ENCODE assay signal across 11 mouse cellular contexts in the genomic region with DNA sequence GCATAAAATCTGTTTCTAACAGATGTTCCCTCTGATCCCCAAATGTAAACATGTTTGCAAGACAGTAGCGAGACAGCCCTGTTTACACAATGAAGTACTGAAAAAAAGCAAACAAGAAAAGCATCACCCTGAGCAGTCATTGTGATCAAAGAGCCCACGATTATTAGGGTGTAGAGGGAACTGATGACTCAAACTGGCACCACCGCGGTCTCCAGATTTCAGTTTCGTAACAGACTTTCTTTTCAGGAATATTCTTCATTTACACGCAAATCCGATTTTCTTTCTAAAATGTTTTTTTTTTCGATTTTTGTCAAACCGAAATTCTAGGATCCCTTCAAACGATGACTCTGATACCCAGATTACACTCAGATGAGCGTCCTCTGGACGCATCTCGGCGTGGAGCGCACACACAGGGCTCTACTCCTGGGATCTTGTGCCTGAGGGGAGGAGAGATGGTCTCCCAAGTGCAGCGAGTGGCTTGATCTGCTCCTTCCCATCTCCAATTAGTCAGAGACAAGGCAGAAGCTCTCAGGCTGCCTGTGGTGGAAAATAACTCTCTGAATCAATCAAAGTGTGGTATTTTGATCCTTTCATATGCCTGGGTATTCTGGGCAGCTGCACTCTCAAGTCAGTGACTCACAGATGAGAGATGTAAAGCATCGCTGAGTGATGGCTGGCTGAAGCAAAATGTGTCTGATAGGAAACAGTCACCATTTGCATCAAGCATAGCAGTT.
DNase-seq lines count a peak whose midpoint lies in the region; ATAC-seq and TF ChIP-seq lines count a peak whose summit lies in the region.
"Had no signal": no experiment of that assay in that cellular context is flagged by ENCODE, and none has a peak within 500 bp of the region (broad histone marks: within the 10 kb centered on the region; RNA-seq: fewer than 3 reads in every experiment).

No protein-coding gene starts in this region.

- H3K9ac ChIP-seq in heart, embryonic 12.5 days: 0 out of 2 replicates have a peak overlapping the region, but pooled peaks have one; percentile 31
- no peak overlapping the region for H3K9ac ChIP-seq in heart, adult 2 months (ENCODE audit: low read depth, low read length)
- H3K9ac ChIP-seq in neural tube, embryonic 13.5 days: no peak overlapping the region
- H3K9ac ChIP-seq in neural tube, embryonic 15.5 days (replicated peaks): no peak overlapping the region
- H3K9ac ChIP-seq in stomach, embryonic 16.5 days (ENCODE audit: low read length): no peak overlapping the region

- no peaks in the 10 kb centered on the region for H3K79me2 ChIP-seq in heart, adult 2 months (replicated peaks; ENCODE audit: control insufficient read depth, insufficient read depth, low read length)

- H3K27me3 ChIP-seq in heart, embryonic 12.5 days (replicated peaks): no peaks in the 10 kb centered on the region
- H3K27me3 ChIP-seq in heart, adult 2 months (ENCODE audit: control insufficient read depth, insufficient read depth, low read length): no peaks in the 10 kb centered on the region
- no peaks in the 10 kb centered on the region for H3K27me3 ChIP-seq in neural tube, embryonic 13.5 days
- H3K27me3 ChIP-seq in neural tube, embryonic 15.5 days (replicated peaks): no peaks in the 10 kb centered on the region
- H3K27me3 ChIP-seq in stomach, embryonic 16.5 days (ENCODE audit: control insufficient read depth, insufficient read depth, low read length): no peaks in the 10 kb centered on the region

- DNase-seq in heart, adult 2 months: no peak
- DNase-seq in embryo, embryonic 10 days (ENCODE audit: low spot score): no peak
- no peak for DNase-seq in thymus, postnatal 25 days
- DNase-seq: adrenal gland, postnatal 14 days; cerebellum, adult 9-11 months; lung, postnatal 36 days had no signal

- H3K36me3 ChIP-seq in heart, embryonic 12.5 days: no peaks in the 10 kb centered on the region
- H3K36me3 ChIP-seq in heart, adult 2 months (ENCODE audit: control insufficient read depth, insufficient read depth, low read length): no peaks in the 10 kb centered on the region
- H3K36me3 ChIP-seq in neural tube, embryonic 13.5 days: no peaks in the 10 kb centered on the region
- no peaks in the 10 kb centered on the region for H3K36me3 ChIP-seq in neural tube, embryonic 15.5 days
- no peaks in the 10 kb centered on the region for H3K36me3 ChIP-seq in stomach, embryonic 16.5 days (ENCODE audit: control insufficient read depth, insufficient read depth, low read length)

- peaks cover 25% of the 10 kb centered on the region for H3K4me1 ChIP-seq in heart, embryonic 12.5 days (replicated peaks)
- H3K4me1 ChIP-seq in heart, adult 2 months (ENCODE audit: control insufficient read depth, insufficient read depth, low read length): no peaks in the 10 kb centered on the region
- peaks cover 15% of the 10 kb centered on the region for H3K4me1 ChIP-seq in neural tube, embryonic 13.5 days (replicated peaks)
- H3K4me1 ChIP-seq in neural tube, embryonic 15.5 days: peaks cover 10% of the 10 kb centered on the region; the same call in 1 of the 2 replicates
- H3K4me1 ChIP-seq in embryonic fibroblast, embryonic 13.5 days (ENCODE audit: control insufficient read depth, insufficient read depth, low read length): peaks cover 17% of the 10 kb centered on the region
- peaks cover 9% of the 10 kb centered on the region; the same call in 1 of the 2 replicates for H3K4me1 ChIP-seq in stomach, embryonic 16.5 days (ENCODE audit: control insufficient read depth, insufficient read depth, low read length)

- TF ChIP-seq POLR2A in heart, adult 2 months (IDR thresholded peaks at IDR 0.05; ENCODE audit: insufficient read depth, low read depth, low read length): no peak
- TF ChIP-seq POLR2A in embryonic fibroblast, embryonic 13.5 days (IDR thresholded peaks at IDR 0.05; ENCODE audit: low read depth, low read length): no peak

- no peak for TF ChIP-seq EP300 in heart, adult 2 months (IDR thresholded peaks at IDR 0.05; ENCODE audit: insufficient read depth, low read depth, low read length)

- no peaks in the 10 kb centered on the region for H3K9me3 ChIP-seq in heart, embryonic 12.5 days (replicated peaks)
- H3K9me3 ChIP-seq in neural tube, embryonic 13.5 days: no peaks in the 10 kb centered on the region
- no peaks in the 10 kb centered on the region for H3K9me3 ChIP-seq in neural tube, embryonic 15.5 days (replicated peaks)
- no peaks in the 10 kb centered on the region for H3K9me3 ChIP-seq in stomach, embryonic 16.5 days (replicated peaks; ENCODE audit: control insufficient read depth, low read length)

- ATAC-seq in heart, embryonic 12.5 days (ENCODE audit: insufficient number of reproducible peaks, low FRiP score): no peak
- no peak for ATAC-seq in neural tube, embryonic 13.5 days (ENCODE audit: low read depth)
- no peak for ATAC-seq in neural tube, embryonic 15.5 days (ENCODE audit: low FRiP score)
- ATAC-seq in stomach, embryonic 16.5 days (ENCODE audit: insufficient read depth, low FRiP score): no peak

- no peak overlapping the region for H3K4me3 ChIP-seq in heart, embryonic 12.5 days
- no peak overlapping the region for H3K4me3 ChIP-seq in heart, adult 2 months
- H3K4me3 ChIP-seq in neural tube, embryonic 13.5 days: no peak overlapping the region
- H3K4me3 ChIP-seq in neural tube, embryonic 15.5 days (replicated peaks): no peak overlapping the region
- no peak overlapping the region for H3K4me3 ChIP-seq in embryonic fibroblast, embryonic 13.5 days (ENCODE audit: insufficient read depth, low read length)
- H3K4me3 ChIP-seq in stomach, embryonic 16.5 days (replicated peaks; ENCODE audit: low read length): no peak overlapping the region

- intact Hi-C loops in heart, adult 2 months (cut with DNase I): no loop called here

- TF ChIP-seq CTCF in heart, adult 2 months (IDR thresholded peaks at IDR 0.05): no peak
- TF ChIP-seq CTCF in embryonic fibroblast, embryonic 13.5 days (IDR thresholded peaks at IDR 0.05; ENCODE audit: borderline replicate concordance, insufficient read depth, low read length): no peak

- WGBS in heart, embryonic 12.5 days: 73% methylated on average over 17 of the region's 17 CpGs
- WGBS in heart, adult 2 months: 85% methylated on average over 17 of the region's 17 CpGs
- WGBS in neural tube, embryonic 13.5 days: 76% methylated on average over 17 of the region's 17 CpGs
- WGBS in neural tube, embryonic 15.5 days: 75% methylated on average over 17 of the region's 17 CpGs
- 68% methylated on average over 17 of the region's 17 CpGs for WGBS in stomach, embryonic 16.5 days

- H3K27ac ChIP-seq in heart, embryonic 12.5 days (ENCODE audit: poor library complexity, severe bottlenecking): peak overlapping the region; percentile 40
- no peak overlapping the region for H3K27ac ChIP-seq in heart, adult 2 months
- H3K27ac ChIP-seq in neural tube, embryonic 13.5 days (replicated peaks): peak overlapping the region; percentile 55
- no peak overlapping the region for H3K27ac ChIP-seq in neural tube, embryonic 15.5 days (replicated peaks)
- H3K27ac ChIP-seq in embryonic fibroblast, embryonic 13.5 days (ENCODE audit: insufficient read depth, low read length): peak overlapping the region; percentile 77
- H3K27ac ChIP-seq in stomach, embryonic 16.5 days (ENCODE audit: low read length): 0 out of 2 replicates have a peak overlapping the region, but pooled peaks have one; percentile 25

- no peak overlapping the region for H3K4me2 ChIP-seq in heart, embryonic 12.5 days
- no peak overlapping the region for H3K4me2 ChIP-seq in neural tube, embryonic 13.5 days
- H3K4me2 ChIP-seq in neural tube, embryonic 15.5 days: no peak overlapping the region
- peak overlapping the region; percentile 9; the same call in 1 of the 2 replicates for H3K4me2 ChIP-seq in stomach, embryonic 16.5 days (ENCODE audit: low read depth, low read length)

Comparison
In these comparisons a context has a peak if more than half of its experiments do, and no peak if none do; other contexts are left out.
1. H3K27ac ChIP-seq: peak in heart, embryonic 12.5 days (single experiment), neural tube, embryonic 13.5 days (single experiment), embryonic fibroblast, embryonic 13.5 days (single experiment) and stomach, embryonic 16.5 days (single experiment); none in heart, adult 2 months (single experiment) and neural tube, embryonic 15.5 days (single experiment).